Comparison of ENCODE assay signal across 9 mouse cellular contexts in the genomic region with DNA sequence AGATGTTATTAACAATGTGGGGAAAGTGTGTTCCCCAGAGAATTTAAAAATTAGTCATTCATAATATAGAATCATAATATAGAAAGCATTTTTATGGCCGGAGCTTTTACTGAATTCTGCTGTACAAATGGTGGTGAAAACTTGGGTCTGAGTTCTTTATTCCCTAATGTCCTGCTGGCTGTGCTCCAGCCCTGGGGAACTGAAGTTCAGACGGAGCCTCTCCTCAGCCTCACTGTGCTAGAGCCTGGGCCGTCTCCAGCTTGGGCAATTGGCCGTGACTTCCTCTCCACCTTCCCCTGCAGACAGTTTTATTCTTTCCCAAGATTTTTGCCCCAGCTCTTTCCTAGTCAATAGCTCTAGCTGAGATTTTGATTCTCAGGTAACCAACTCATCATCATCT.
DNase-seq lines count a peak whose midpoint lies in the region; ATAC-seq and TF ChIP-seq lines count a peak whose summit lies in the region.
"Had no signal": no experiment of that assay in that cellular context is flagged by ENCODE, and none has a peak within 500 bp of the region (broad histone marks: within the 10 kb centered on the region; RNA-seq: fewer than 3 reads in every experiment).

No protein-coding gene starts in this region.

- H3K27me3 ChIP-seq in kidney, postnatal 0 days (ENCODE audit: insufficient read depth, low read length) = no peaks in the 10 kb centered on the region

- 0 out of 2 replicates have a peak, but pooled peaks cover under 1% of the 10 kb centered on the region for H3K36me3 ChIP-seq in kidney, postnatal 0 days (ENCODE audit: insufficient read depth, low read length)

- ATAC-seq in kidney, postnatal 0 days (replicated peaks; ENCODE audit: low FRiP score, low read depth) = peak; percentile 60; the same call in 1 of the 2 replicates

- no peaks in the 10 kb centered on the region for H3K4me1 ChIP-seq in kidney, postnatal 0 days (replicated peaks; ENCODE audit: insufficient read depth, low read length)

- no peak overlapping the region for H3K27ac ChIP-seq in kidney, postnatal 0 days

- no peak overlapping the region for H3K4me2 ChIP-seq in kidney, postnatal 0 days (ENCODE audit: low read length)

- no peak overlapping the region for H3K9ac ChIP-seq in kidney, postnatal 0 days (ENCODE audit: low read depth, low read length)

- no peaks in the 10 kb centered on the region for H3K9me3 ChIP-seq in kidney, postnatal 0 days (replicated peaks; ENCODE audit: low read length)

- peak; percentile 63 for DNase-seq in left cerebral cortex, postnatal 4 days
- DNase-seq in left cerebral cortex, adult 11 months (ENCODE audit: low spot score) = no peak
- peak; percentile 55 to 59 for DNase-seq in cerebellum, adult 18-20 months
- peak; percentile 8 to 43 for DNase-seq in gastrocnemius, adult 8-10 months (ENCODE audit: low spot score in 2 of 2)
- DNase-seq in kidney, postnatal 0 days (ENCODE audit: low spot score) = peak; percentile 67
- no peak for DNase-seq in frontal cortex, postnatal 25 days (ENCODE audit: low spot score in 2 of 2)
- no peak for DNase-seq in urinary bladder, adult 2 months (ENCODE audit: low spot score)
- no peak for DNase-seq in left cerebral cortex, postnatal 25 days (ENCODE audit: low spot score in 2 of 2)
- DNase-seq: right cerebral cortex, postnatal 25 days had no signal

- 14% methylated on average over 4 of the region's 4 CpGs for WGBS in kidney, postnatal 0 days

- peak; percentile 26; the same call in 1 of the 2 replicates for TF ChIP-seq CTCF in kidney, postnatal 0 days (IDR thresholded peaks at IDR 0.05; ENCODE audit: low read depth)

- no peak overlapping the region for H3K4me3 ChIP-seq in kidney, postnatal 0 days (replicated peaks; ENCODE audit: low read depth, low read length)

- intact Hi-C loops in left cerebral cortex, postnatal 4 days (cut with DNase I) = no loop called here
- intact Hi-C loops in left cerebral cortex, postnatal 25 days (cut with DNase I) = no loop called here

Comparison
In these comparisons a context has a peak if more than half of its experiments do, and no peak if none do; other contexts are left out.
1. DNase-seq: peak in left cerebral cortex, postnatal 4 days (single experiment), cerebellum, adult 18-20 months (2 of 2), gastrocnemius, adult 8-10 months (2 of 2) and kidney, postnatal 0 days (single experiment); none in left cerebral cortex, adult 11 months (single experiment), frontal cortex, postnatal 25 days (0 of 2), urinary bladder, adult 2 months (single experiment) and left cerebral cortex, postnatal 25 days (0 of 2).